Mouse (Mus musculus) testis, postnatal 10 days (tissue): ENCODE measurements around the gene Syn3.

Experiments
- DNase-seq: peaks from one replicate; pipeline ENCODE4 v3.0.0; 2021; ENCODE audit warnings: low spot score

The Syn3 gene

GRCm38 (mm10) chr10:86310527-86310926 lies 188.2 kb downstream of the Syn3 start:
- DNase-seq, result no peak

GRCm38 (mm10) chr10:86307235-86307634 lies 191.5 kb downstream of the Syn3 start:
- no peak for DNase-seq

GRCm38 (mm10) chr10:86304583-86304982 lies 194.1 kb downstream of the Syn3 start:
- DNase-seq, result no peak

- DNase-seq, result no peak
These were observed 195.2 kb downstream of the Syn3 start for GRCm38 (mm10) chr10:86303495-86303876.

- DNase-seq, result peak; percentile 81
These were observed 195.8 kb downstream of the Syn3 start for GRCm38 (mm10) chr10:86302761-86303494.

GRCm38 (mm10) chr10:86302318-86302648 lies 196.4 kb downstream of the Syn3 start:
- no peak for DNase-seq

- no peak for DNase-seq
These were observed 196.9 kb downstream of the Syn3 start for GRCm38 (mm10) chr10:86301593-86302317.

- no peak for DNase-seq
These were observed 197.6 kb downstream of the Syn3 start for GRCm38 (mm10) chr10:86301117-86301490.

- DNase-seq, result peak; percentile 85
These were observed 198.2 kb downstream of the Syn3 start, which contains the start of gene Timp3 for GRCm38 (mm10) chr10:86300293-86301116. Timp3 (plus strand) TSS chr10:86300372.

- DNase-seq, result no peak
These were observed 198.9 kb downstream of the Syn3 start for GRCm38 (mm10) chr10:86299795-86300194.

GRCm38 (mm10) chr10:86298326-86298725 lies 200.4 kb downstream of the Syn3 start:
- DNase-seq, result no peak

GRCm38 (mm10) chr10:86297307-86297706 lies 201.4 kb downstream of the Syn3 start:
- DNase-seq, result no peak

- DNase-seq, result peak; percentile 83
These were observed 202.6 kb downstream of the Syn3 start for GRCm38 (mm10) chr10:86296111-86296510.

- DNase-seq, result no peak
These were observed 203.1 kb downstream of the Syn3 start for GRCm38 (mm10) chr10:86295454-86296098.

GRCm38 (mm10) chr10:86294599-86295365 lies 203.9 kb downstream of the Syn3 start:
- no peak for DNase-seq

- no peak for DNase-seq
These were observed 204.8 kb downstream of the Syn3 start for GRCm38 (mm10) chr10:86293880-86294279.

GRCm38 (mm10) chr10:86290109-86290771 lies 208.5 kb downstream of the Syn3 start:
- no peak for DNase-seq

- no peak for DNase-seq
These were observed 212.2 kb downstream of the Syn3 start for GRCm38 (mm10) chr10:86286508-86286907.

- DNase-seq, result no peak
These were observed 217.5 kb downstream of the Syn3 start for GRCm38 (mm10) chr10:86281238-86281637.

GRCm38 (mm10) chr10:86279579-86280168 lies 219.0 kb downstream of the Syn3 start:
- no peak for DNase-seq
